In the genomic region with DNA sequence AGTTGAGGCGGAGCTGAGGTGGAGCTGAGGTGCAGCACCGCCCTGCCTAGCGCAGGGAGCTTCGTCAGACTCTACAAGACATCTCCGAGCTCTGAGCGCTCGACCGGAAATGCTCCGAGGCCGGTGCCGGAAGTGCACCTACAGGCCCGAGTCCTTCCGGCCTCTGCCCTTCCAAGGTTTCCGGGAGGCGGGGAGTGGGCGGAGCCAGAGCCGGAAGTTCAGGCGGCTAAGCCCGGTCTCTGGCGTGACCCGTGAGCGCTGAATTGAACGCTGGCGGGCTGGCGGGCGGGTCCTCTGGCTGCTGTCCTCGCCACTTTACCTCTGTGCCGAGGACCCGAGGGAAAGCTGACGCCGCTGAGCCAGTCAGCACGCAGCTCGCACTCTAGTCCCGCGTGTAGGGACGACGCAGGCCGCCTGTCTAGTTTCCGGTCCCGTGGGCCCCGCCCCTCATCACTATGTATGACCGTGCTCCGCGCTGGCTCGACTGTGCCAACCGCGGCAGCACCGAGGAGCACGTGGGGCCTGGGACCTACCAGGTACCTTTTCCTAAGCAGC, we compare ENCODE assay signal across 8 mouse cellular contexts. TPM values are rescaled to one million over a fixed set of nuclear protein-coding genes. Genes with fewer than 3 reads are reported as not detected.
DNase-seq lines count a peak whose midpoint lies in the region; ATAC-seq and TF ChIP-seq lines count a peak whose summit lies in the region.

A gene (plus strand): TSS at position 251 of the 555 bp plus-strand sequence.

- H3K9ac ChIP-seq in heart, embryonic 13.5 days: peak within 1 kb of the TSS; percentile 78
- peak within 1 kb of the TSS; percentile 75 for H3K9ac ChIP-seq in kidney, embryonic 16.5 days (replicated peaks; ENCODE audit: low read length)
- peak within 1 kb of the TSS; percentile 42 for H3K9ac ChIP-seq in limb, embryonic 15.5 days
- H3K9ac ChIP-seq in midbrain, embryonic 16.5 days (ENCODE audit: low read depth, low read length): peak within 1 kb of the TSS; percentile 81

- peak; percentile 60 for TF ChIP-seq POLR2A in spleen, adult 2 months (IDR thresholded peaks at IDR 0.05; ENCODE audit: low read depth, low read length)

- H3K27me3 ChIP-seq in forebrain, embryonic 10.5 days (ENCODE audit: poor library complexity, severe bottlenecking): peaks cover 34% of the 10 kb centered on the region
- H3K27me3 ChIP-seq in heart, embryonic 13.5 days (replicated peaks): peaks cover 31% of the 10 kb centered on the region
- peaks cover 23% of the 10 kb centered on the region for H3K27me3 ChIP-seq in kidney, embryonic 16.5 days (ENCODE audit: insufficient read depth, low read length)
- H3K27me3 ChIP-seq in limb, embryonic 15.5 days: peaks cover 18% of the 10 kb centered on the region
- peaks cover 24% of the 10 kb centered on the region for H3K27me3 ChIP-seq in midbrain, embryonic 16.5 days (ENCODE audit: control insufficient read depth, insufficient read depth, low read depth, low read length)
- H3K27me3 ChIP-seq in spleen, adult 2 months (ENCODE audit: control insufficient read depth, insufficient read depth, low read length): no peaks in the 10 kb centered on the region

- peak within 1 kb of the TSS; percentile 79 for H3K4me2 ChIP-seq in heart, embryonic 13.5 days
- H3K4me2 ChIP-seq in kidney, embryonic 16.5 days (replicated peaks; ENCODE audit: low read depth, low read length): peak within 1 kb of the TSS; percentile 87
- H3K4me2 ChIP-seq in limb, embryonic 15.5 days: peak within 1 kb of the TSS; percentile 81
- H3K4me2 ChIP-seq in midbrain, embryonic 16.5 days (ENCODE audit: low read length): peak within 1 kb of the TSS; percentile 79

- H3K4me3 ChIP-seq in forebrain, embryonic 10.5 days: peak within 1 kb of the TSS; percentile 69
- peak within 1 kb of the TSS; percentile 71 for H3K4me3 ChIP-seq in heart, embryonic 13.5 days
- H3K4me3 ChIP-seq in kidney, embryonic 16.5 days (ENCODE audit: low read length): peak within 1 kb of the TSS; percentile 73
- H3K4me3 ChIP-seq in limb, embryonic 15.5 days: peak within 1 kb of the TSS; percentile 69
- H3K4me3 ChIP-seq in midbrain, embryonic 16.5 days (ENCODE audit: low read depth, low read length): peak within 1 kb of the TSS; percentile 70
- peak within 1 kb of the TSS; percentile 89 for H3K4me3 ChIP-seq in spleen, adult 2 months (ENCODE audit: extremely low read depth, insufficient read depth, insufficient read length)

- no peak for TF ChIP-seq CTCF in spleen, adult 2 months (IDR thresholded peaks at IDR 0.05; ENCODE audit: extremely low read depth, insufficient read depth, insufficient read length, insufficient replicate concordance)

- no peaks in the 10 kb centered on the region for H3K9me3 ChIP-seq in forebrain, embryonic 10.5 days
- H3K9me3 ChIP-seq in heart, embryonic 13.5 days: no peaks in the 10 kb centered on the region
- H3K9me3 ChIP-seq in kidney, embryonic 16.5 days (ENCODE audit: low read length): no peaks in the 10 kb centered on the region
- H3K9me3 ChIP-seq in limb, embryonic 15.5 days: no peaks in the 10 kb centered on the region
- no peaks in the 10 kb centered on the region for H3K9me3 ChIP-seq in midbrain, embryonic 16.5 days (replicated peaks; ENCODE audit: control insufficient read depth, low read length, poor library complexity, severe bottlenecking)

- peak; percentile 98 for DNase-seq in B cell, adult 2 months
- peak; percentile 58 for DNase-seq in c-Kit-positive CD71-positive TER-119-positive erythroid progenitor cells, embryonic 14.5 days (ENCODE audit: low spot score)
- DNase-seq in forebrain, embryonic 10.5 days (ENCODE audit: extremely low spot score, low spot score): peak; percentile 91
- peak; percentile 93 to 94 for DNase-seq in spleen, adult 2 months (ENCODE audit: low read depth in 1 of 2, low spot score in 2 of 2)

- H3K36me3 ChIP-seq in forebrain, embryonic 10.5 days (replicated peaks): no peaks in the 10 kb centered on the region
- H3K36me3 ChIP-seq in heart, embryonic 13.5 days: no peaks in the 10 kb centered on the region
- H3K36me3 ChIP-seq in kidney, embryonic 16.5 days (ENCODE audit: insufficient read depth, low read length): no peaks in the 10 kb centered on the region
- H3K36me3 ChIP-seq in limb, embryonic 15.5 days: no peaks in the 10 kb centered on the region
- H3K36me3 ChIP-seq in midbrain, embryonic 16.5 days (ENCODE audit: control insufficient read depth, insufficient read depth, low read length): no peaks in the 10 kb centered on the region
- no peaks in the 10 kb centered on the region for H3K36me3 ChIP-seq in spleen, adult 2 months (ENCODE audit: control insufficient read depth, insufficient read depth, low read length)

- ATAC-seq in heart, embryonic 13.5 days (ENCODE audit: extremely low read depth, insufficient number of reproducible peaks, low FRiP score, low TSS enrichment): peak; percentile 84
- ATAC-seq in kidney, embryonic 16.5 days (ENCODE audit: low FRiP score, low TSS enrichment): peak; percentile 99
- peak; percentile 94 for ATAC-seq in limb, embryonic 15.5 days (ENCODE audit: insufficient number of reproducible peaks, low FRiP score, low TSS enrichment, low read depth)
- peak; percentile 100 for ATAC-seq in midbrain, embryonic 16.5 days

- H3K27ac ChIP-seq in forebrain, embryonic 10.5 days: peak within 1 kb of the TSS; percentile 94
- H3K27ac ChIP-seq in heart, embryonic 13.5 days (replicated peaks): peak within 1 kb of the TSS; percentile 88
- peak within 1 kb of the TSS; percentile 93 for H3K27ac ChIP-seq in kidney, embryonic 16.5 days (ENCODE audit: low read length)
- H3K27ac ChIP-seq in limb, embryonic 15.5 days: peak within 1 kb of the TSS; percentile 95
- peak within 1 kb of the TSS; percentile 97 for H3K27ac ChIP-seq in midbrain, embryonic 16.5 days (ENCODE audit: low read length)
- peak within 1 kb of the TSS; percentile 98 for H3K27ac ChIP-seq in spleen, adult 2 months (ENCODE audit: insufficient read depth, low read length)

- WGBS in forebrain, embryonic 10.5 days: under 1% methylated on average over 49 of the region's 49 CpGs
- WGBS in heart, embryonic 13.5 days: under 1% methylated on average over 49 of the region's 49 CpGs
- WGBS in kidney, embryonic 16.5 days: 1% methylated on average over 49 of the region's 49 CpGs
- 1% methylated on average over 49 of the region's 49 CpGs for WGBS in limb, embryonic 15.5 days
- WGBS in midbrain, embryonic 16.5 days: under 1% methylated on average over 49 of the region's 49 CpGs
- WGBS in spleen, adult 2 months: under 1% methylated on average over 49 of the region's 49 CpGs

- H3K4me1 ChIP-seq in forebrain, embryonic 10.5 days: peaks cover 13% of the 10 kb centered on the region
- no peaks in the 10 kb centered on the region for H3K4me1 ChIP-seq in heart, embryonic 13.5 days
- no peaks in the 10 kb centered on the region for H3K4me1 ChIP-seq in kidney, embryonic 16.5 days (ENCODE audit: insufficient read depth, low read length)
- peaks cover 5% of the 10 kb centered on the region; the same call in 1 of the 2 replicates for H3K4me1 ChIP-seq in limb, embryonic 15.5 days
- H3K4me1 ChIP-seq in midbrain, embryonic 16.5 days (ENCODE audit: control insufficient read depth, insufficient read depth, low read length): 0 out of 2 replicates have a peak, but pooled peaks cover 2% of the 10 kb centered on the region
- H3K4me1 ChIP-seq in spleen, adult 2 months (ENCODE audit: control insufficient read depth, insufficient read depth, insufficient read length): 0 out of 2 replicates have a peak, but pooled peaks cover 2% of the 10 kb centered on the region

RNA-seq across cellular contexts. Expression of the gene that starts here (rescaled TPM):
- polyA plus RNA-seq in forebrain, embryonic 10.5 days (2016; fragmentation: Nextera tagmentation; extraction: Ambion mirVana): 0.15 TPM in 1 of 2 replicates, not detected in the other
- not detected in 2 replicates for polyA plus RNA-seq in heart, embryonic 13.5 days (2015; fragmentation: Nextera tagmentation; extraction: Ambion mirVana)
- not detected in 2 replicates for polyA plus RNA-seq in kidney, embryonic 16.5 days (2015; fragmentation: Nextera tagmentation; extraction: Ambion mirVana)
- not detected in 2 replicates for polyA plus RNA-seq in limb, embryonic 15.5 days (2015; fragmentation: Nextera tagmentation; extraction: Ambion mirVana)
- 0.09 TPM in 1 of 2 replicates, not detected in the other for polyA plus RNA-seq in midbrain, embryonic 16.5 days (2015; fragmentation: Nextera tagmentation; extraction: Ambion mirVana)
- polyA plus RNA-seq in spleen, adult 2 months (2012; rRNA removed): not detected in 2 replicates

Comparison
In these comparisons a context has a peak if more than half of its experiments do, and no peak if none do; other contexts are left out.
1. Peak in every context shown above with its lines: DNase-seq, ATAC-seq, H3K4me3 ChIP-seq and H3K27ac ChIP-seq.
2. Peak in DNase-seq, H3K4me3 ChIP-seq and H3K27ac ChIP-seq in forebrain, embryonic 10.5 days; RNA of the gene not detected or under 1 TPM.
3. Peak in ATAC-seq, H3K4me3 ChIP-seq, H3K27ac ChIP-seq, H3K9ac ChIP-seq and H3K4me2 ChIP-seq in heart, embryonic 13.5 days; RNA of the gene not detected or under 1 TPM.
4. Peak in ATAC-seq, H3K4me3 ChIP-seq, H3K27ac ChIP-seq, H3K9ac ChIP-seq and H3K4me2 ChIP-seq in kidney, embryonic 16.5 days; RNA of the gene not detected or under 1 TPM.
5. Peak in ATAC-seq, H3K4me3 ChIP-seq, H3K27ac ChIP-seq, H3K9ac ChIP-seq and H3K4me2 ChIP-seq in limb, embryonic 15.5 days; RNA of the gene not detected or under 1 TPM.
6. Peak in ATAC-seq, H3K4me3 ChIP-seq, H3K27ac ChIP-seq, H3K9ac ChIP-seq and H3K4me2 ChIP-seq in midbrain, embryonic 16.5 days; RNA of the gene not detected or under 1 TPM.
7. Peak in DNase-seq, H3K4me3 ChIP-seq and H3K27ac ChIP-seq in spleen, adult 2 months; RNA of the gene not detected or under 1 TPM.